Comparison of ENCODE assay signal across 8 mouse cellular contexts in genomic region chrX:101638856-101639255, GRCm38 (mm10). TPM values are rescaled to one million over a fixed set of nuclear protein-coding genes. Genes with fewer than 3 reads are reported as not detected.
A peak's percentile ranks its signal among the peaks of the same experiment; 100 is the strongest.
DNase-seq lines count a peak whose midpoint lies in the region; ATAC-seq and TF ChIP-seq lines count a peak whose summit lies in the region.

No protein-coding gene starts in this region.

- intact Hi-C loops in left cerebral cortex, postnatal 14 days (cut with DNase I) = no loop called here

- no peak for ATAC-seq in lung, embryonic 14.5 days (ENCODE audit: insufficient read depth)
- ATAC-seq in embryonic facial prominence, embryonic 12.5 days (ENCODE audit: insufficient number of reproducible peaks, insufficient read depth, low FRiP score, low TSS enrichment) = no peak
- ATAC-seq in intestine, embryonic 14.5 days (replicated peaks; ENCODE audit: low FRiP score, low TSS enrichment, low read depth) = no peak
- ATAC-seq in neural tube, embryonic 13.5 days (ENCODE audit: low read depth) = no peak

- DNase-seq in lung, embryonic 14.5 days = peak; percentile 33
- DNase-seq in lung, postnatal 36 days = no peak
- no peak for DNase-seq in intestine, embryonic 14.5 days (ENCODE audit: low spot score)
- DNase-seq in left cerebral cortex, postnatal 14 days (ENCODE audit: low spot score in 2 of 2) = no peak
- DNase-seq in spleen, adult 12 weeks (ENCODE audit: low spot score) = no peak
- no peak for DNase-seq in lung, adult 18-20 months

- WGBS in lung, embryonic 14.5 days = 18% methylated on average over 3 of the region's 3 CpGs
- WGBS in embryonic facial prominence, embryonic 12.5 days = 29% methylated on average over 3 of the region's 3 CpGs
- WGBS in intestine, embryonic 14.5 days = 29% methylated on average over 3 of the region's 3 CpGs
- WGBS in neural tube, embryonic 13.5 days = 19% methylated on average over 3 of the region's 3 CpGs

- H3K9ac ChIP-seq in lung, embryonic 14.5 days = peak overlapping the region; percentile 51; the same call in 1 of the 2 replicates
- no peak overlapping the region for H3K9ac ChIP-seq in embryonic facial prominence, embryonic 12.5 days
- no peak overlapping the region for H3K9ac ChIP-seq in intestine, embryonic 14.5 days (ENCODE audit: low read length)
- H3K9ac ChIP-seq in neural tube, embryonic 13.5 days = no peak overlapping the region

- H3K9me3 ChIP-seq in lung, embryonic 14.5 days (ENCODE audit: low read depth, low read length) = no peaks in the 10 kb centered on the region
- no peaks in the 10 kb centered on the region for H3K9me3 ChIP-seq in embryonic facial prominence, embryonic 12.5 days
- H3K9me3 ChIP-seq in intestine, embryonic 14.5 days (ENCODE audit: control insufficient read depth, low read length) = no peaks in the 10 kb centered on the region
- H3K9me3 ChIP-seq in neural tube, embryonic 13.5 days = no peaks in the 10 kb centered on the region

- peak overlapping the region; percentile 55 for H3K4me2 ChIP-seq in lung, embryonic 14.5 days
- H3K4me2 ChIP-seq in embryonic facial prominence, embryonic 12.5 days (replicated peaks) = peak overlapping the region; percentile 33
- H3K4me2 ChIP-seq in intestine, embryonic 14.5 days (ENCODE audit: low read length) = peak overlapping the region; percentile 50
- peak overlapping the region; percentile 55 for H3K4me2 ChIP-seq in neural tube, embryonic 13.5 days

- H3K4me3 ChIP-seq in lung, embryonic 14.5 days (ENCODE audit: low read depth, low read length) = peak overlapping the region; percentile 67
- H3K4me3 ChIP-seq in embryonic facial prominence, embryonic 12.5 days = peak overlapping the region; percentile 64; the same call in 1 of the 2 replicates
- peak overlapping the region; percentile 69; the same call in 1 of the 2 replicates for H3K4me3 ChIP-seq in intestine, embryonic 14.5 days (ENCODE audit: low read depth, low read length)
- no peak overlapping the region for H3K4me3 ChIP-seq in neural tube, embryonic 13.5 days

- no peak for TF ChIP-seq CTCF in lung, embryonic 14.5 days (IDR thresholded peaks at IDR 0.05; ENCODE audit: low read depth)

- no peaks in the 10 kb centered on the region for H3K4me1 ChIP-seq in lung, embryonic 14.5 days (ENCODE audit: insufficient read depth)
- no peaks in the 10 kb centered on the region for H3K4me1 ChIP-seq in embryonic facial prominence, embryonic 12.5 days
- 0 out of 2 replicates have a peak, but pooled peaks cover 4% of the 10 kb centered on the region for H3K4me1 ChIP-seq in intestine, embryonic 14.5 days (replicated peaks; ENCODE audit: control insufficient read depth, insufficient read depth, low read length)
- H3K4me1 ChIP-seq in neural tube, embryonic 13.5 days (replicated peaks) = peaks cover 8% of the 10 kb centered on the region

- peak overlapping the region; percentile 73; the same call in 1 of the 2 replicates for H3K27ac ChIP-seq in lung, embryonic 14.5 days (ENCODE audit: low read depth)
- H3K27ac ChIP-seq in embryonic facial prominence, embryonic 12.5 days = 0 out of 2 replicates have a peak overlapping the region, but pooled peaks have one; percentile 11
- no peak overlapping the region; the same call in 1 of the 2 replicates for H3K27ac ChIP-seq in intestine, embryonic 14.5 days (ENCODE audit: low read depth)
- H3K27ac ChIP-seq in neural tube, embryonic 13.5 days (replicated peaks) = 0 out of 2 replicates have a peak overlapping the region, but pooled peaks have one; percentile 9

- H3K36me3 ChIP-seq in lung, embryonic 14.5 days (ENCODE audit: insufficient read depth) = peaks cover 4% of the 10 kb centered on the region
- H3K36me3 ChIP-seq in embryonic facial prominence, embryonic 12.5 days = no peaks in the 10 kb centered on the region
- H3K36me3 ChIP-seq in intestine, embryonic 14.5 days (ENCODE audit: control insufficient read depth, insufficient read depth, low read length) = no peaks in the 10 kb centered on the region
- peaks cover under 1% of the 10 kb centered on the region; the same call in 1 of the 2 replicates for H3K36me3 ChIP-seq in neural tube, embryonic 13.5 days

- H3K27me3 ChIP-seq in lung, embryonic 14.5 days (ENCODE audit: insufficient read depth, low read length) = no peaks in the 10 kb centered on the region
- peaks cover 11% of the 10 kb centered on the region; the same call in 1 of the 2 replicates for H3K27me3 ChIP-seq in embryonic facial prominence, embryonic 12.5 days
- H3K27me3 ChIP-seq in intestine, embryonic 14.5 days (replicated peaks; ENCODE audit: control insufficient read depth, insufficient read depth, low read length) = 0 out of 2 replicates have a peak, but pooled peaks cover 11% of the 10 kb centered on the region
- peaks cover 22% of the 10 kb centered on the region for H3K27me3 ChIP-seq in neural tube, embryonic 13.5 days

RNA-seq across cellular contexts. Expression of gene Ogt, which starts 1.0 kb away (rescaled TPM):
- polyA plus RNA-seq in lung, embryonic 14.5 days (2014; fragmentation: Nextera tagmentation; extraction: Ambion mirVana) = 183 TPM in 2 replicates
- 181 and 189 TPM in 2 replicates for polyA plus RNA-seq in embryonic facial prominence, embryonic 12.5 days (2016; fragmentation: Nextera tagmentation; extraction: Ambion mirVana)
- 181 and 194 TPM in 2 replicates for polyA plus RNA-seq in intestine, embryonic 14.5 days (2014; fragmentation: Nextera tagmentation; extraction: Ambion mirVana)
- polyA plus RNA-seq in neural tube, embryonic 13.5 days (2015; fragmentation: Nextera tagmentation; extraction: Ambion mirVana) = 180 and 215 TPM in 2 replicates
- 100 to 1,000 TPM; 183 to 190 TPM for total RNA-seq in left cerebral cortex, postnatal 14 days (2021)
